Mouse (Mus musculus) spleen, adult 2 months (tissue): ENCODE results near the gene Auts2. TPM values are rescaled to one million over a fixed set of nuclear protein-coding genes. Genes with fewer than 3 reads are reported as not detected.

Source experiments
- DNase-seq, 2 experiments: peaks; one replicate each; pipeline versions ENCODE4 v3.0.0 to v3.0.0-alpha.2; 2012 to 2021; ENCODE audit warnings: low spot score in 2 of 2, low read depth in 1 of 2
- H3K27ac ChIP-seq: fragments of 200-500 bp; 2 replicates; pipeline ENCODE4 v1.5.1; 2012; ENCODE audit warnings: low read length, inconsistent platforms; ENCODE audit not compliant: insufficient read depth
- H3K27me3 ChIP-seq: fragments of 200-500 bp; 2 replicates; pipeline ENCODE4 v1.6.1; 2012; ENCODE audit warnings: mild to moderate bottlenecking, moderate library complexity, low read length, inconsistent platforms; ENCODE audit not compliant: control insufficient read depth, insufficient read depth
- H3K36me3 ChIP-seq: fragments of 200-500 bp; 2 replicates; pipeline ENCODE4 v1.6.1; 2012; ENCODE audit warnings: mild to moderate bottlenecking, low read length, inconsistent platforms; ENCODE audit not compliant: control insufficient read depth, insufficient read depth
- H3K4me1 ChIP-seq: fragments of 200-500 bp; 2 replicates; pipeline ENCODE4 v1.6.1; 2011; ENCODE audit warnings: inconsistent platforms; ENCODE audit not compliant: control insufficient read depth, insufficient read depth, insufficient read length
- H3K4me3 ChIP-seq: fragments of 200-500 bp; 2 replicates; pipeline ENCODE4 v1.5.1; 2011; ENCODE audit warnings: mild to moderate bottlenecking, inconsistent platforms; ENCODE audit not compliant: insufficient read depth, insufficient read length; ENCODE audit errors: extremely low read depth
- CTCF ChIP-seq: fragments of 200-500 bp; IDR thresholded peaks from 2 replicates; pipeline ENCODE4 v1.5.1; 2011; ENCODE audit warnings: mild to moderate bottlenecking, inconsistent platforms; ENCODE audit not compliant: insufficient read depth, insufficient read length, insufficient replicate concordance; ENCODE audit errors: extremely low read depth
- POLR2A ChIP-seq: fragments of 200-500 bp; IDR thresholded peaks from 2 replicates; pipeline ENCODE4 v1.6.1; 2011; ENCODE audit warnings: low read depth, low read length, inconsistent platforms
- WGBS: fragments of 180-500 bp; shearing (Covaris S2); methylation state at CpG from one replicate; pipeline ENCODE4 v1.1.7; 2018; 5-methylcytosine and 5-hydroxymethylcytosine counted together
- polyA plus RNA-seq: library from polyadenylated mRNA; depleted of rRNA; stranded (reverse); fragments of >200 nt; gene quantifications from 2 replicates; pipeline ENCODE4 v1.2.3, GENCODE M21; 2012

The Auts2 gene
- polyA plus RNA-seq, 1 experiment, result 1.3 TPM

- Histone ChIP-seq H3K27ac (no peak overlapping the region), H3K4me3 (no peak overlapping the region), H3K27me3 (no peaks in the 10 kb centered on the region), H3K36me3 (no peaks in the 10 kb centered on the region), H3K4me1 (no peaks in the 10 kb centered on the region)
- WGBS, result 56% methylated on average over 3 of the region's 3 CpGs
- no peak for DNase-seq
- TF ChIP-seq CTCF, result no peak
- TF ChIP-seq POLR2A, result no peak
Observed at GRCm38 (mm10) chr5:132500817-132501231, 42.3 kb downstream of the Auts2 start.

GRCm38 (mm10) chr5:132498896-132499295, 44.2 kb downstream of the Auts2 start:
- Histone ChIP-seq H3K4me1 (no peaks in the 10 kb centered on the region), H3K36me3 (no peaks in the 10 kb centered on the region), H3K27me3 (no peaks in the 10 kb centered on the region), H3K4me3 (no peak overlapping the region), H3K27ac (no peak overlapping the region)
- no peak for TF ChIP-seq CTCF
- no peak for TF ChIP-seq POLR2A
- WGBS, result 81% methylated on average over 2 of the region's 2 CpGs
- no peak for DNase-seq

DNA sequence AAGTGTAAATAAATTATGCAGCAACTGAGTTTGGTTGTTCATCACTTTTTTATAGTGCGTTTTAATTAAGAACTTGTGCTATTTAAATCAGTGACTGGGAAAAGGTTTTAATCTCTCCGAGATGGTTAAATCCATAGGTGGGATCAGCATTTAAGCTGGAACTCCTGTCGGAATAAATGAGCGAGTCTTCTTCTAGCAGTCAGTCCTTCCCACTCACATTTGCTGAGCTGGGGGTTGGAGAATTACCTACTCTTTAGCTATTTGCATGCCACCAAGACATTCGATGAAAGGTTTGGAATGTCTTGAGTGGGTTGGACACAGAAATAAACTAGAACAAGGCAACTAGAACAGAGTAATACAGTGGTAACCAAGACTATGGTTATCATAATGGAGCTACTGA, 45.1 kb downstream of the Auts2 start:
- Histone ChIP-seq H3K27me3 (no peaks in the 10 kb centered on the region), H3K4me3 (no peak overlapping the region), H3K27ac (no peak overlapping the region), H3K4me1 (no peaks in the 10 kb centered on the region), H3K36me3 (no peaks in the 10 kb centered on the region)
- TF ChIP-seq CTCF, result no peak
- TF ChIP-seq POLR2A, result no peak
- DNase-seq, result no peak
- WGBS, result 91% methylated on average over 5 of the region's 5 CpGs

- Histone ChIP-seq H3K4me1 (no peaks in the 10 kb centered on the region), H3K4me3 (no peak overlapping the region), H3K36me3 (no peaks in the 10 kb centered on the region), H3K27me3 (no peaks in the 10 kb centered on the region), H3K27ac (no peak overlapping the region)
- TF ChIP-seq POLR2A, result no peak
- no peak for TF ChIP-seq CTCF
- 83% methylated on average over 1 of the region's 1 CpGs for WGBS
- DNase-seq, result no peak
Observed at GRCm38 (mm10) chr5:132492793-132493192, 50.4 kb downstream of the Auts2 start.

DNA sequence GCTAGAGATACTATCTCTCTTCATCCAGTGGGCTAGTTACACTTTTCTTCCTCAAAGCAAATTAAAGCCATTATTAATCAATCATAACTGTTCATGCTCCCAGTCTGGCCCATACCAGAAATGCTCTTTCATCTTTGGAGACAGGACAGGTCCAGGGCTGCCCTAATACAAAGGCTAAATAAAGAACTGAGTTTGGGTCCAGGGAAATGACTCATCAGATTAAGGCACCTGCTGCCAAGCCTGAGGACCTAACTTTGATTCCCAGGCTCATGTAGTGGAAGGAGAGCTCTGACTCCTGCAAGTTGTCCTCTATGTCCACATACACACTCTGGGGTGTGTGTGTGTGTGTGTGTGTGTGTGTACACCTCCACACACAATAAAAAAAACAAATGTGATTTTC, 51.1 kb downstream of the Auts2 start:
- Histone ChIP-seq H3K27ac (no peak overlapping the region), H3K4me3 (no peak overlapping the region), H3K4me1 (no peaks in the 10 kb centered on the region), H3K27me3 (no peaks in the 10 kb centered on the region), H3K36me3 (no peaks in the 10 kb centered on the region)
- DNase-seq, result no peak
- TF ChIP-seq POLR2A (no peak), CTCF (no peak)

- no peak for DNase-seq
- Histone ChIP-seq H3K4me1 (no peaks in the 10 kb centered on the region), H3K4me3 (no peak overlapping the region), H3K27me3 (no peaks in the 10 kb centered on the region), H3K36me3 (no peaks in the 10 kb centered on the region), H3K27ac (no peak overlapping the region)
- TF ChIP-seq CTCF, result no peak
- TF ChIP-seq POLR2A, result no peak
- WGBS, result 91% methylated on average over 4 of the region's 4 CpGs
Observed at GRCm38 (mm10) chr5:132491508-132491907, 51.6 kb downstream of the Auts2 start.

GRCm38 (mm10) chr5:132490326-132490725, 52.8 kb downstream of the Auts2 start:
- Histone ChIP-seq H3K4me1 (no peaks in the 10 kb centered on the region), H3K4me3 (no peak overlapping the region), H3K36me3 (no peaks in the 10 kb centered on the region), H3K27ac (no peak overlapping the region), H3K27me3 (no peaks in the 10 kb centered on the region)
- TF ChIP-seq POLR2A (no peak), CTCF (no peak)
- 87% methylated on average over 1 of the region's 1 CpGs for WGBS
- DNase-seq, result no peak
